Mouse (Mus musculus) olfactory bulb, adult 2 months (tissue): Measurements from ENCODE around the gene Afdn.

ENCODE experiments used
- CTCF ChIP-seq: fragments of 200-500 bp; IDR thresholded peaks from 2 replicates; pipeline ENCODE4 v1.5.1; 2012; ENCODE audit warnings: low read depth, mild to moderate bottlenecking, low read length, moderate library complexity; ENCODE audit not compliant: insufficient read depth
- POLR2A ChIP-seq: fragments of 200-500 bp; IDR thresholded peaks from 2 replicates; pipeline ENCODE4 v1.6.1; 2012; ENCODE audit warnings: mild to moderate bottlenecking, low read depth, low read length, moderate library complexity; ENCODE audit not compliant: insufficient read depth

DNA sequence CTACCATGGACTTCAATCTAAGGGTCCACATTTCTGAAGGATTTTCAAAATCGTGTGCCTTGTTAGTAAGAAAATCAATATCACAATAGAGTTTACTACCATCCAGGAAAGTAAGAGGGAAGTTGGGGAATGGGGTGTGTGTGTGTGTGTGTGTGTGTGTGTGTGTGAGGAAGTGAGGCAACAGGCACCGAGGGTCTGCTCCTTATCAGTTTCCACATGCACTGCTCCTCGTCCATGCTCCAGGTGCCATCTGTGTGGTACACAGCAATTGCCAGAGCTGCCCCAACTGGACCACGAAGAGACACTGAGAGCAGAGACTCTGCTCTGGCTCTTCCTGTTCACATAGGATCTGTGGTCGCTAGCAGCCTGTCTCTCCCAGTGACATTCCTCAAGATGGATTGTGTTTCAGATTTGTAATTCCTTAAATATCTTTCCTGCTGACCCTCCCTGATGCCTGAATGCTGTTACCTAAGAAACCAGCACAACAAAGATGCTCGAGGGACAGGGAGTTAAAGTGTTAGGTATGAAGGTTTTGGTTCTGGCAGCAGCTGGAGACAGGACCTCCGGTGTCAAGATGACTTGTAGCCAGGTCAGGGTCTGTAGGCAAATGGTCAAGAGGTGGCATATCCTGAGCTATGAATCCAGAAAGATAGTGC, 22.1 kb upstream of the Afdn start:
- no peak for TF ChIP-seq CTCF
- no peak for TF ChIP-seq POLR2A
